Mouse (Mus musculus) myocyte (in vitro differentiated cells): ENCODE data around the gene Fgd6. TPM values are rescaled to one million over a fixed set of nuclear protein-coding genes. Genes with fewer than 3 reads are reported as not detected.

ENCODE experiments used
- H3K27me3 ChIP-seq: one replicate; pipeline ENCODE4 v1.6.1; 2011; ENCODE audit not compliant: control insufficient read depth, insufficient read depth, insufficient read length
- H3K36me3 ChIP-seq: one replicate; pipeline ENCODE4 v1.6.1; 2011; ENCODE audit not compliant: control insufficient read depth, insufficient read depth
- H3K4me2 ChIP-seq: one replicate; pipeline ENCODE4 v1.6.1; 2011; ENCODE audit warnings: low read depth, control low read depth
- H3K4me3 ChIP-seq: one replicate; pipeline ENCODE4 v1.5.1; 2011; ENCODE audit warnings: mild to moderate bottlenecking, control low read depth, moderate library complexity
- H3K79me2 ChIP-seq: one replicate; pipeline ENCODE4 v1.6.1; 2011; ENCODE audit not compliant: control insufficient read depth, insufficient read depth
- H3ac ChIP-seq: one replicate; pipeline ENCODE4 v1.6.1; 2011; ENCODE audit not compliant: control insufficient read depth, insufficient read length
- CEBPB ChIP-seq: IDR thresholded peaks from 2 replicates; pipeline ENCODE4 v1.6.1; 2011; ENCODE audit warnings: mild to moderate bottlenecking, moderate library complexity; ENCODE audit not compliant: poor library complexity, insufficient read depth, severe bottlenecking
- E2F4 ChIP-seq: IDR thresholded peaks from one replicate; pipeline ENCODE4 v1.6.1; 2011; ENCODE audit warnings: mild to moderate bottlenecking, control low read depth, moderate library complexity; ENCODE audit not compliant: insufficient read depth
- MAX ChIP-seq: IDR thresholded peaks from one replicate; pipeline ENCODE4 v1.6.1; 2011; ENCODE audit warnings: low read depth, mild to moderate bottlenecking, control low read depth
- MYOD1 ChIP-seq, 3 experiments: IDR thresholded peaks; one replicate each; pipeline ENCODE4 v1.6.1; 2011; ENCODE audit warnings: control low read depth in 2 of 3, low read depth in 2 of 3, mild to moderate bottlenecking in 2 of 3, moderate library complexity in 1 of 3; ENCODE audit not compliant: insufficient read length in 2 of 3, control insufficient read depth in 1 of 3
- MYOG ChIP-seq, 3 experiments: IDR thresholded peaks; one replicate each; pipeline ENCODE4 v1.6.1; 2011; ENCODE audit warnings: control low read depth in 2 of 3, low read depth in 2 of 3, mild to moderate bottlenecking in 2 of 3; ENCODE audit not compliant: insufficient read length in 2 of 3, control insufficient read depth in 1 of 3, insufficient read depth in 1 of 3
- POLR2A ChIP-seq: IDR thresholded peaks from one replicate; pipeline ENCODE4 v1.6.1; 2011; ENCODE audit warnings: low read depth, mild to moderate bottlenecking, control low read depth, moderate library complexity; ENCODE audit not compliant: insufficient read length
- POLR2AphosphoS2 ChIP-seq: IDR thresholded peaks from one replicate; pipeline ENCODE4 v1.6.1; 2011; ENCODE audit warnings: low read depth, control low read depth; ENCODE audit not compliant: insufficient read length
- REST ChIP-seq: IDR thresholded peaks from one replicate; pipeline ENCODE4 v1.6.1; 2011; ENCODE audit warnings: mild to moderate bottlenecking, control low read depth, moderate library complexity; ENCODE audit not compliant: insufficient read depth, insufficient read length
- SRF ChIP-seq: IDR thresholded peaks from one replicate; pipeline ENCODE4 v1.6.1; 2011; ENCODE audit warnings: low read depth; ENCODE audit not compliant: control insufficient read depth, insufficient read length
- TCF12 ChIP-seq: IDR thresholded peaks from one replicate; pipeline ENCODE4 v1.6.1; 2011; ENCODE audit warnings: mild to moderate bottlenecking, control low read depth; ENCODE audit not compliant: poor library complexity, insufficient read depth, severe bottlenecking
- TCF3 ChIP-seq: IDR thresholded peaks from one replicate; pipeline ENCODE4 v1.6.1; 2011; ENCODE audit warnings: low read depth, control low read depth; ENCODE audit not compliant: insufficient read length
- USF1 ChIP-seq: IDR thresholded peaks from one replicate; pipeline ENCODE4 v1.6.1; 2011; ENCODE audit warnings: low read depth, mild to moderate bottlenecking, control low read depth, moderate library complexity
- polyA plus RNA-seq: library from polyadenylated mRNA; unstranded; fragments of >200 nt; fragmentation: generic; extraction: Trizol; gene quantifications from one replicate; pipeline ENCODE4 v1.2.1, GENCODE M21; 2012; ENCODE audit warnings: missing spikeins

Gene Fgd6
- polyA plus RNA-seq, 1 experiment = 1.7 TPM

- no peak overlapping the region for H3ac ChIP-seq
- no peaks in the 10 kb centered on the region for H3K27me3 ChIP-seq
- TF ChIP-seq POLR2AphosphoS2 (no peak), POLR2A (no peak), MAX (no peak)
- no peaks in the 10 kb centered on the region for H3K79me2 ChIP-seq
- H3K4me2 ChIP-seq = no peak overlapping the region
- H3K4me3 ChIP-seq = no peak overlapping the region
- no peaks in the 10 kb centered on the region for H3K36me3 ChIP-seq
Observed at GRCm38 (mm10) chr10:94107607-94108006, 71.8 kb downstream of the Fgd6 start.

- no peak overlapping the region for H3K4me2 ChIP-seq
- H3K27me3 ChIP-seq = no peaks in the 10 kb centered on the region
- no peaks in the 10 kb centered on the region for H3K79me2 ChIP-seq
- no peak overlapping the region for H3K4me3 ChIP-seq
- H3ac ChIP-seq = no peak overlapping the region
- TF ChIP-seq POLR2A = no peak
- TF ChIP-seq TCF3 = no peak
- TF ChIP-seq USF1 = no peak
- no peak for TF ChIP-seq SRF
- TF ChIP-seq MYOD1 (IDR thresholded peaks at IDR 0.05; ENCODE audit: control insufficient read depth in 1 of 3, insufficient read length in 2 of 3, low read depth in 2 of 3) = no peak
- no peak for TF ChIP-seq E2F4
- TF ChIP-seq REST = no peak
- no peak for TF ChIP-seq MAX
- TF ChIP-seq MYOG (IDR thresholded peaks at IDR 0.05; ENCODE audit: control insufficient read depth in 1 of 3, insufficient read depth in 1 of 3, insufficient read length in 2 of 3, low read depth in 2 of 3) = no peak
- TF ChIP-seq CEBPB = no peak
- TF ChIP-seq POLR2AphosphoS2 = no peak
- no peak for TF ChIP-seq TCF12
- no peaks in the 10 kb centered on the region for H3K36me3 ChIP-seq
Observed at GRCm38 (mm10) chr10:94108791-94109190, 73.0 kb downstream of the Fgd6 start.

- Histone ChIP-seq H3ac (no peak overlapping the region), H3K4me3 (no peak overlapping the region), H3K36me3 (no peaks in the 10 kb centered on the region), H3K4me2 (no peak overlapping the region), H3K27me3 (no peaks in the 10 kb centered on the region), H3K79me2 (no peaks in the 10 kb centered on the region)
- TF ChIP-seq CEBPB = no peak
Observed at GRCm38 (mm10) chr10:94110834-94111754, 75.3 kb downstream of the Fgd6 start.

- no peak overlapping the region for H3K4me3 ChIP-seq
- no peak overlapping the region for H3ac ChIP-seq
- no peaks in the 10 kb centered on the region for H3K79me2 ChIP-seq
- no peak for TF ChIP-seq USF1
- TF ChIP-seq MYOD1 (IDR thresholded peaks at IDR 0.05; ENCODE audit: control insufficient read depth in 1 of 3, insufficient read length in 2 of 3, low read depth in 2 of 3) = no peak
- TF ChIP-seq SRF = no peak
- TF ChIP-seq TCF3 = no peak
- TF ChIP-seq E2F4 = no peak
- TF ChIP-seq POLR2A = no peak
- no peak for TF ChIP-seq REST
- no peak for TF ChIP-seq CEBPB
- no peak for TF ChIP-seq MYOG (IDR thresholded peaks at IDR 0.05; ENCODE audit: control insufficient read depth in 1 of 3, insufficient read depth in 1 of 3, insufficient read length in 2 of 3, low read depth in 2 of 3)
- TF ChIP-seq MAX = no peak
- TF ChIP-seq POLR2AphosphoS2 = no peak
- no peak for TF ChIP-seq TCF12
- no peaks in the 10 kb centered on the region for H3K36me3 ChIP-seq
- no peak overlapping the region for H3K4me2 ChIP-seq
- H3K27me3 ChIP-seq = no peaks in the 10 kb centered on the region
Observed at GRCm38 (mm10) chr10:94112207-94112606, 76.4 kb downstream of the Fgd6 start.

- no peak overlapping the region for H3K4me3 ChIP-seq
- no peak overlapping the region for H3ac ChIP-seq
- no peaks in the 10 kb centered on the region for H3K27me3 ChIP-seq
- TF ChIP-seq SRF = no peak
- no peak for TF ChIP-seq CEBPB
- TF ChIP-seq USF1 = no peak
- TF ChIP-seq MYOG (IDR thresholded peaks at IDR 0.05; ENCODE audit: control insufficient read depth in 1 of 3, insufficient read depth in 1 of 3, insufficient read length in 2 of 3, low read depth in 2 of 3) = no peak
- TF ChIP-seq REST = no peak
- no peak for TF ChIP-seq E2F4
- no peak for TF ChIP-seq POLR2A
- no peak for TF ChIP-seq TCF12
- no peak for TF ChIP-seq MYOD1 (IDR thresholded peaks at IDR 0.05; ENCODE audit: control insufficient read depth in 1 of 3, insufficient read length in 2 of 3, low read depth in 2 of 3)
- TF ChIP-seq TCF3 = no peak
- TF ChIP-seq MAX = no peak
- no peak for TF ChIP-seq POLR2AphosphoS2
- H3K79me2 ChIP-seq = no peaks in the 10 kb centered on the region
- no peaks in the 10 kb centered on the region for H3K36me3 ChIP-seq
- H3K4me2 ChIP-seq = peak overlapping the region; percentile 43
Observed at GRCm38 (mm10) chr10:94115893-94116599, 80.2 kb downstream of the Fgd6 start.
